Mouse (Mus musculus): ENCODE results near the gene Atp10a.

GRCm38 (mm10) chr7:58873676-58874075 lies 217.7 kb downstream of the Atp10a start:
- no peak for TF ChIP-seq POLR2A (IDR thresholded peaks at IDR 0.05; ENCODE audit: low read depth, low read length)
- no peak for TF ChIP-seq CTCF (IDR thresholded peaks at IDR 0.05; ENCODE audit: extremely low read depth, insufficient read length, insufficient replicate concordance, low read depth, low read length)
